Mouse (Mus musculus) left cerebral cortex, postnatal 4 days (tissue): ENCODE results near the gene Scgb1b7. TPM values are rescaled to one million over a fixed set of nuclear protein-coding genes. Genes with fewer than 3 reads are reported as not detected.
"Not testable (repeated sequence)": the region's sequence is repeated elsewhere in the genome, so short reads cannot be mapped to it uniquely, and the experiment has no call there.

ENCODE experiments used
- DNase-seq: peaks from one replicate; pipeline ENCODE4 v3.0.0-alpha.2; 2022
- intact Hi-C: fragments of 180-260 bp; cut with DNase I; formaldehyde crosslinking; loops from one replicate; pipeline ENCODE4 v1.15.1; 2025
- total RNA-seq, 2 experiments: library from RNA; stranded (reverse); gene quantifications; 2 replicates each; pipeline ENCODE4 v1.2.3; 2021

Gene Scgb1b7
- not detected for total RNA-seq

- intact Hi-C loops, DNase-seq: not testable (repeated sequence)
Measured at GRCm38 (mm10) chr7:31712365-31712764, at the start of gene Scgb1b7. Gene Scgb1b7, plus strand, starts transcription at chr7:31712665.

DNA sequence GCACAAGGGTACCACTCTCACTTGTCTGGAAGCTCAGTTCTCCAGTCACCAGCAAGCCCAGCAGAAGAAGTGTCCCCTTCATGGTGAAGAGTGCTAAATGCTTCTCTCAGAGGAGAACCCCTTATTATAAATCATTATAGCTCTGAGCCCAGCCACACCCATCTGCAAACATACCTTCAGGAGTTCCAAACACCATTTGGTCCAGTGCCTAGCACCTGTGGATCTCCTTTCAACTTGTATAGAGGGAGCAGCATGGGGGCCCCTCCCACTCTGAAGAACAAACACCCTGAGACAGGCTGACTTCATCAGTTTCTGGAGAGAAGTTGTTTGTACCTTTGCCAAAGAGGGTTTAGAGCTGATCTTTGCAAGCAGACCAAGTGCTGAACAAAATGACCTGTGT, 6.8 kb upstream of the Scgb1b7 start, which contains the start of gene Scgb2b7:
Gene Scgb2b7 (minus strand): TSS at position 101 of the 400 bp plus-strand sequence.
- DNase-seq, intact Hi-C loops: not testable (repeated sequence)

Other genes starting within 250 kb of the Scgb1b7 start
- gene Scgb2b7, start 6.9 kb upstream of the Scgb1b7 start, total RNA-seq = not detected